Mouse (Mus musculus): ENCODE data around the gene D17Wsu92e. TPM values are rescaled to one million over a fixed set of nuclear protein-coding genes. Genes with fewer than 3 reads are reported as not detected.
A peak's percentile ranks its signal among the peaks of the same experiment; 100 is the strongest.
"Not testable (repeated sequence)": the region's sequence is repeated elsewhere in the genome, so short reads cannot be mapped to it uniquely, and the experiment has no call there.

The D17Wsu92e gene
- polyA plus RNA-seq, 1 experiment from 2014 or later: 10.0 TPM

DNA sequence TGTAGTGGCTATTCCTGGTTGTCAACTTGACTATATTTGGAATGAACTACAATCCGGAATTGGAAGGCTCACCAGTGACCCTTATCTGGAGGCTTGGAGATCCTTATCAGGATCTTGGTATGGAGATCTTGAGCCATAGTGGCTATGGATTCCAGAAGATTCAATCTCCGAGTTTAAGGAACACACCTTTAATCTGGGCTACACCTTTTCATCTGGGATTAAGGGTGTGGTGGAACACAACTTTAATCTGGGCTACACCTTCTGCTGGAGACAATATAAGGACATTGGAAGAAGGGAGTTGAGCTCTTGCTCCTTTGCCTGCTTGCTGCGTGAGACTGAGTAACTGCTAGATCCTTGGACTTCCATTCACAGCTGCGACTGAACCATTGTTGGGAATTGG is 17.4 kb upstream of the D17Wsu92e start, which contains the start of gene Snrpc:
TSS of gene Snrpc (plus strand) at position 301 of the 400 bp plus-strand sequence.
- WGBS: 76% methylated on average over 4 of the region's 4 CpGs
- not testable (repeated sequence) for H3K4me3 ChIP-seq

DNA sequence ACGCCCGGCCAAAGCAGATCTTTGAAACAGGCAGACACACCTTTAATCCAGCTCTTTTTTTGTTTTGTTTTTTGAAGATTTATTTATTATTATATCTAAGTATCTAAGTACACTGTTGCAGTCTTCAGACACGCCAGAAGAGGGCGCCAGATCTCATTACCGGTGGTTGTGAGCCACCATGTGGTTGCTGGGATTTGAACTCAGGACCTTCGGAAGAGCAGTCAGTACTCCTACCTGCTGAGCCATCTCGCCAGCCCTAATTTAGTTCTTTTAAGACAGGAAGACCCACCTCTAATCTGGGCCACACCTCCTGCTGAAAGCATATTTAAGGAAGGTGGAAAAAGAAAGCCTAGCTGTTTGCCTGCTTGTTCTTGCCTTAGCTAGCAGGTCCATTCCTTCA is 10.0 kb upstream of the D17Wsu92e start:
- 44% methylated on average over 7 of the region's 7 CpGs for WGBS
- ATAC-seq (ENCODE audit: low FRiP score, low read depth): no peak
- no peak overlapping the region for H3K4me2 ChIP-seq

More for the DNA sequence above, 17.4 kb upstream of the D17Wsu92e start, which contains the start of gene Snrpc:
- peaks cover 10% of the 10 kb centered on the region for H3K4me1 ChIP-seq (replicated peaks)
- peak within 1 kb of the TSS; percentile 65; the same call in 1 of the 2 replicates for H3K4me2 ChIP-seq
- H3K27ac ChIP-seq (replicated peaks): peak within 1 kb of the TSS; percentile 74; the same call in 1 of the 2 replicates
- not testable (repeated sequence) for H3K9me3 ChIP-seq; H3K36me3 ChIP-seq; ATAC-seq (ENCODE audit: low FRiP score, low read depth)
- H3K27me3 ChIP-seq: peaks cover 17% of the 10 kb centered on the region; the same call in 1 of the 2 replicates
- 0 out of 2 replicates have a peak within 1 kb of the TSS, but pooled peaks have one; percentile 52 for H3K9ac ChIP-seq

DNA sequence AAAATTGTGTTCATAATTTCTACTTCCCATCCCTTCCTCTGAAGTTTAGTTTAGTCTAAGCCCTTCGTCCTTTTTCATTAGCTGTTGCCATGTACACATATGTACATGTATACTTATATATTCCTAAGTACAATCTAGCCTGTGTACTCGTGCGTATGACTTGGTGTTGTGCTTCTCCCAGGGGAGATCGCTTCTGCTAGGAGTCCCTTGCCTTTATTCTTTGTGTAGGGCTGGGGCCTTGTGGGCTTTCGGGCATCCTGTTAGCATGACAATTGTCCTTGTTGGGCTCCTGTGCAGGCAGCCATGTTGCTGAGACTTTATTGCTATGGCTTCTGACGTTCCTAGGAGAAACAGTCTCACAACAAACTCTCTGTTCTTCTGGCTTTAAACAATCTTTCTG is 7.1 kb upstream of the D17Wsu92e start:
- 0 out of 2 replicates have a peak, but pooled peaks cover 7% of the 10 kb centered on the region for H3K4me1 ChIP-seq (replicated peaks)
- H3K36me3 ChIP-seq: no peaks in the 10 kb centered on the region
- no peak overlapping the region for H3K27ac ChIP-seq (replicated peaks)
- H3K27me3 ChIP-seq: no peaks in the 10 kb centered on the region
- no peaks in the 10 kb centered on the region for H3K9me3 ChIP-seq
- ATAC-seq (ENCODE audit: low FRiP score, low read depth): no peak
- peak overlapping the region; percentile 51; the same call in 1 of the 2 replicates for H3K4me2 ChIP-seq
- WGBS: 10% methylated on average over 6 of the region's 6 CpGs
- H3K4me3 ChIP-seq: no peak overlapping the region
- no peak overlapping the region for H3K9ac ChIP-seq

More for the DNA sequence above, 10.0 kb upstream of the D17Wsu92e start:
- Histone ChIP-seq H3K36me3 (no peaks in the 10 kb centered on the region), H3K27me3 (0 out of 2 replicates have a peak, but pooled peaks cover 7% of the 10 kb centered on the region), H3K9ac (no peak overlapping the region), H3K9me3 (no peaks in the 10 kb centered on the region), H3K4me1 (replicated peaks) (0 out of 2 replicates have a peak, but pooled peaks cover 7% of the 10 kb centered on the region), H3K27ac (replicated peaks) (no peak overlapping the region), H3K4me3 (no peak overlapping the region)

DNA sequence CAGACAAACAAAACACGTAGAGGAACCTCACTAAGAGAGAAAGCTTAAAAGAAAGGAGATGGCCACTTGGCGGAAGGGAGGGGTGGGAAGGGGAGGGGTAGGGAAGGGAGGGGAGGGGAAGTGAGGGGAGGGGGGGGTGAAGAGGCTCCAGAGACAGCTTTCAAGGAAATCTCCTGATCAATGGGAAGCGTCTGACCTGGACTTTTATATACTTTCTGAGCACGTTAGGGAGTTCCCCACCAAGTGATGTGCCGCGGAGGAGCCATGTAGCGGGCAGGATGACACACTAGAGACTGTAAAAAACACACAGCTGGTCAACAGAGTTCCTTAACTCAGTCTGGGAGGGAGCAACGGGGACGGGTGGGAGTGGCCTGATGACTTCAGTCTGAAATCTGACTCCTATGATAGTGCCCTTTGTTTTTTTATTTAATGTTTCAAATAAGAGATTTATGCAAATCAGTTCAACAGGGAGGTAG is 6.5 kb upstream of the D17Wsu92e start:
- H3K9me3 ChIP-seq: no peaks in the 10 kb centered on the region
- no peaks in the 10 kb centered on the region for H3K36me3 ChIP-seq
- no peak overlapping the region for H3K27ac ChIP-seq (replicated peaks)
- H3K4me1 ChIP-seq (replicated peaks): 0 out of 2 replicates have a peak, but pooled peaks cover 7% of the 10 kb centered on the region
- no peaks in the 10 kb centered on the region for H3K27me3 ChIP-seq
- ATAC-seq (ENCODE audit: low FRiP score, low read depth): no peak
- no peak overlapping the region for H3K9ac ChIP-seq
- H3K4me2 ChIP-seq: peak overlapping the region; percentile 51
- under 1% methylated on average over 8 of the region's 9 CpGs for WGBS
- H3K4me3 ChIP-seq: peak overlapping the region; percentile 19; the same call in 1 of the 2 replicates

DNA sequence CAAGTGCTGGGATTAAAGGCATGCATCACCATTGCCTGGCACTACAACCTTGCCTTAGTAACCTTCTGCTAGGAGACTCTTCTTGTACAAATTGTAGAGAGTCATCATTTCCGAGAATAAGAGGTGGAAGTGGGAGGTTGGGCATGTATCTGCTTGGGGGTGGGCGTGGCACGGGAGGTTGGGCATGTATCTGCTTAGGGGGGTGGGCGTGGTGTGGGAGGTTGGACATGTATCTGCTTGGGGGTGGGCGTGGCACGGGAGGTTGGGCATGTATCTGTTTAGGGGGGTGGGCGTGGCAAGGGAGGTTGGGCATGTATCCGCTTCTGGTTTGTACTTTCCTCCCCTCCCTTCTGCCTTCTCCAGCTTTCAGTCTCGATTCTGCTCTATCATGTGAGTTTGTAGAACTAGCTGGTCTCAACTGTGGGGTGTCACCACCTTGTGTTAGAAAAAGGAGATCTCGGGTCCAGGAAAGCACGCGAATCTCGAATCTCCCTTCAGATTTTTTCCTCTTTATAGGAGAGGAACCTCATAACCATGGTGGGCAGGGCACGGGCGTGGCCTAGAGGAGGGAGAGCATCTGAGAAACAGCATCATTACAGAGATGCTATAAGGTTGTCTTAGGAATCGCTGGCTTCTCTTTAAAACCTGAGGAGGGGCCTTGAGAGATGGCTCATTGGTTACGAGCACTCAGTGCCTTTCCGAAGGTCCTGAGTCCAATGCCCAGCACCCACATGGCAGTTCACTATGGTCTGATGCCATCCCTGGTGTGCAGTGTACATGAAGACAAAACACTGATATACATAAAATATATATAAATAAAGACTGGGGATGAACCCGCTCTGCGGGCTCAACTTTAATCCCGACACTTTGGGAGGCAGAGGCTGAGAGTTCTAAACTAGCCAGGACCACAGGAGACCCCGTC is 5.8 kb upstream of the D17Wsu92e start:
- Histone ChIP-seq H3K27me3 (no peaks in the 10 kb centered on the region), H3K36me3 (no peaks in the 10 kb centered on the region), H3K4me3 (peak overlapping the region; percentile 19), H3K4me2 (peak overlapping the region; percentile 51), H3K4me1 (replicated peaks) (peaks cover 9% of the 10 kb centered on the region), H3K27ac (replicated peaks) (peak overlapping the region; percentile 7), H3K9ac (peak overlapping the region; percentile 4; the same call in 1 of the 2 replicates), H3K9me3 (no peaks in the 10 kb centered on the region)
- WGBS: 5% methylated on average over 22 of the region's 22 CpGs
- ATAC-seq (ENCODE audit: low FRiP score, low read depth): 0 out of 2 replicates have a peak, but pooled peaks have one; percentile 35

DNA sequence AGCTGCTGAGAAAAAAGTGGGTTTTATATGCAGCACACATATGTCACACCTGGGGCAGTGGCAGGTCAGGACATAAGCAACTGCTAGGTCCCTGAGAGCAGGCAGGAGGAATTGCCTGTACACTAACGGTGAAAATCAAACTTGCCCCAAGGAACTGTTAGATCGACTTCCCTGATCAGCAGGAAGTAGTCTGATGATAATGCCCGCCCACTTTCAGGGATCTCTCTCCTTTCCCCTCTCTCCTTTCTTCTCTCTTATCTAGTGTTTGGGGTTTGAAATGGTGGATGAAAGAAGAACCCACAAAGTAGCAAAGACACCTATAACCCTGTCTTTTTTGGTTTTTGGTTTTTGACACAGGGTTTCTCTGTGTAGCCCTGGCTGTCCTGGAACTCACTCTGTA is 5.1 kb upstream of the D17Wsu92e start:
- peaks cover 12% of the 10 kb centered on the region for H3K4me1 ChIP-seq (replicated peaks)
- no peaks in the 10 kb centered on the region for H3K27me3 ChIP-seq
- 44% methylated on average over 3 of the region's 3 CpGs for WGBS
- no peak overlapping the region for H3K27ac ChIP-seq (replicated peaks)
- H3K9ac ChIP-seq: no peak overlapping the region
- H3K4me3 ChIP-seq: peak overlapping the region; percentile 19; the same call in 1 of the 2 replicates
- H3K4me2 ChIP-seq: peak overlapping the region; percentile 51
- H3K9me3 ChIP-seq: no peaks in the 10 kb centered on the region
- no peak for ATAC-seq (ENCODE audit: low FRiP score, low read depth)
- H3K36me3 ChIP-seq: no peaks in the 10 kb centered on the region

DNA sequence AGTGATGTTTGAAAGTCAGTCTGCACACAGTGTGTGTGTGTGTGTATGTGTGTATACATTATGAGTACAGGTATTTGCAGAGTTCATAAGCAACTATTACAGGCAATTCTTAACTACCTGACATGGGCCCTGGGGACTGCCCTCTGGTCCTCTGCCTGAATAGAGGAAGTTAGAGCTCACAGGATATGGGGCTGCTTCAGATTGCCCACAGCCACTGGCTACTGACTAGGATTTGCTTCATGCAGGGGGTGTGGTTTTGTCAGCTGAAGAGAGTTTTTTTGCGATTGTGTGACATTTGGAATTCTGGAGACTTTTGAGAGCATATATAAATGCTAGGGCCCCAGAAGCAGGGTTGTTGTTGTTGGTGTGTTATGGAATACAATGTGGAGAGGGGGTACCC is 4.5 kb upstream of the D17Wsu92e start:
- 77% methylated on average over 1 of the region's 1 CpGs for WGBS
- no peak overlapping the region for H3K4me3 ChIP-seq
- H3K27ac ChIP-seq (replicated peaks): no peak overlapping the region
- no peaks in the 10 kb centered on the region for H3K9me3 ChIP-seq
- ATAC-seq (ENCODE audit: low FRiP score, low read depth): no peak
- no peaks in the 10 kb centered on the region for H3K36me3 ChIP-seq
- H3K27me3 ChIP-seq: no peaks in the 10 kb centered on the region
- no peak overlapping the region for H3K9ac ChIP-seq
- no peak overlapping the region for H3K4me2 ChIP-seq
- peaks cover 12% of the 10 kb centered on the region for H3K4me1 ChIP-seq (replicated peaks)

DNA sequence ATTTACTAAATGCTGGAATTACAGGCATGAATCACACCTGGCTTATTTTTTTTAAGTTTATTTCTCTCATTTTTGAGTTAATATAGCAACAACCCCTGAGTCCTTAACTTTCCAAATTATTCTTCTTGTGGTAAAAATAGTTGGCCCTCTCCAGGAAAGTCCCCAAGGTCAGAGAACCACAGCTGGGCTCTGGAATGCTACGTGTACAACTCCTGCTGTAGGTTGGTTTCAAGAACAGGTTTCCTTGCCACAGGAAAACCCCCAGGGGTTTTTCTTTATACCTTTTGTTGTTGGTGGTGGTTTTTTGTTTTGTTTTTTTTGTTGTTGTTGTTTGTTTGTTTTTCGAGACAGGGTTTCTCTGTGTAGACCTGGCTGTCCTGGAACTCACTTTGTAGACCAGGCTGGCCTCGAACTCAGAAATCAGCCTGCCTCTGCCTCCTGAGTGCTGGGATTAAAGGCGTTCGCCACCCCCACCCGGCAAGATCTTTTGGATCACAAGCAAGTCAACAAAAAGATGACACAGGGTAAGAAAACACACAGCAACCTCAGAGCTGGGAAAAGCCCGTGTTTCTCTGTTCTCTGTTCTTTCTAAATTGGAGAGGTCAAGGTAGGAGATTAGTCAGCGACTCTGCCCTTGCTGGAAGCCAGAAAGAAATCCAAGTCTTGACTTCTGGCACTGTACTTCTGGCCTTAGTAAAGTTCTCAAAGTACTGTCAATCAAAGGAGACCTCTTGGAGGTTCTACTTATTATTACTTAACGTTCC is 2.9 kb upstream of the D17Wsu92e start:
- no peaks in the 10 kb centered on the region for H3K36me3 ChIP-seq
- H3K9me3 ChIP-seq: no peaks in the 10 kb centered on the region
- no peaks in the 10 kb centered on the region for H3K27me3 ChIP-seq
- H3K4me3 ChIP-seq: no peak overlapping the region
- H3K9ac ChIP-seq: no peak overlapping the region
- H3K4me2 ChIP-seq: no peak overlapping the region
- 80% methylated on average over 9 of the region's 9 CpGs for WGBS
- no peak overlapping the region for H3K27ac ChIP-seq (replicated peaks)
- ATAC-seq (ENCODE audit: low FRiP score, low read depth): no peak
- H3K4me1 ChIP-seq (replicated peaks): peaks cover 28% of the 10 kb centered on the region

DNA sequence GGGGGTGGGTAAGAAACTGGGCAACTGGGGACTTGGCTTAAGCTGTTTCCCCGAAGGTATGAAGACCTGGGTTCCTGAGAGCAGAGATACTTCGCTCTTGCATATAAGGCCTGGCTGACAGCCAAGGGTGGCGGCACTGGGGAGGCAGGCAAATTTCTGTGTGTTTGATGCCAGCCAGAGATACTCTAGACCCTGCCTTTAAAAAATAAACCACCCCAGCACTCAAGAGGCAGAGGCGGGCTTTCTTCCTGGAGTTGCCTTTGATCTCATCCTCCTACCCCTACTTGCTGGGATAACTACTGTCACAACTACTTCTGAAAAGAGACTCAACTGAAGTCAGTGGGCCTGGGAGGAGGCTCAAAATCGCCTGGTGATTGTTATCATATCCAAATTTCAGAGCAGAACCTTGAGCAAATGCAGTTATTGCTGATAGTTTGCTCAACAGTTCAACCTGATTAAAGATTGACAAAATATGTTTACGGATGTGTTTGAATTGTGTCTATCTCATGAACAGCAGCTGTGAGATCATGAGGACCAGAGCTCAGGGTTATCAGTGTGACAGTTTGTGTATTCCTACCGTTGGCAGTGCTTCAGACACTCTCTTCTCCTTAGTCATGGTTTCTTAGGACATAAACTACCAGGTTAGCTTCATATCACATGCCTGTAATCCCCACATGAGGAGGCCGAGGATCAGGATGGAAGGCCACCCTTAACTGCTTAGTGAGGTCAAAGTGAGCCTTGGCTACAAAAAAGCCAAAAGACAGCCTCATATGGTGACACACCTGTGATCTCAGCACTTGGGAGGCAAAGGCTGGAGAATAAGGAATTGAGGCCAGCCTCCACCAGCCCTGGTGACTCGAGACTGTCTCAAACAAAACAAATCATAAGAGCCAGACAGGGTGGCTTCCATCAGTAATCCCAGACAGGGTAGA is 1.2 kb upstream of the D17Wsu92e start:
- ATAC-seq (ENCODE audit: low FRiP score, low read depth): no peak
- Histone ChIP-seq H3K27ac (replicated peaks) (peak overlapping the region; percentile 88), H3K4me2 (peak overlapping the region; percentile 61), H3K4me3 (peak overlapping the region; percentile 58; the same call in 1 of the 2 replicates), H3K4me1 (replicated peaks) (peaks cover 35% of the 10 kb centered on the region), H3K9me3 (no peaks in the 10 kb centered on the region), H3K36me3 (no peaks in the 10 kb centered on the region), H3K27me3 (no peaks in the 10 kb centered on the region), H3K9ac (peak overlapping the region; percentile 62; the same call in 1 of the 2 replicates)
- 67% methylated on average over 9 of the region's 9 CpGs for WGBS

DNA sequence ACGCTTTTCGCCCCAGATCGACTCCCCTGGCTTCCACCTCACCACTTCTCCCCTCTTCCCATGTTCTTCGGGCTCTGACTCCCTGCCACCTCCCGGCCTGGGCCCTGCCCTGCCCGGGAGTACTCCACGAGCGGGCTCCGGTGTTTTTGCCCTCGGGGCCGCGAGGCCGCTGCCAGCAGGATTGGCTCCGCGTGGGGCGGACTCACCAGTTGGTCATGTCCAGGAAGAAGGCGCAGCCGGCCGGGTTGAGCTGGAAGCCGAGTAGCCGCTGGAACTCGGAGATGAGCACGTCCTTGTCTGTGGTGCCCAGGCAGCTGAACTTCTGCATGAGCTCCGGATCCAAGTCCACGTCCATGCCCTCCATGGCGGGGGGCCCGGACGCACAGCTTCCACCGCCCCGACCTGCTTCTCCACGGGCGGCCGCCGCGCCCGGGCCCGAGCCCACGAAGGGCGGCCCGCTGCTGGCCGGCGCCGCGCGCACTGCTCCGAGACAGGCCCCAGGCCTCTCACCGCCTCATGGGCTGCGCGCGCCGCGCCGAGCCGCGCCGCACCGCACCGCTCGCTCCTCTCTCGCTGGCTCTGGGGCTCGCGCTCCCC is 379 bp downstream of the D17Wsu92e start:
- Histone ChIP-seq H3K27ac (replicated peaks) (peak overlapping the region; percentile 88), H3K4me3 (peak overlapping the region; percentile 58), H3K9me3 (no peaks in the 10 kb centered on the region), H3K4me2 (peak overlapping the region; percentile 92), H3K36me3 (no peaks in the 10 kb centered on the region), H3K4me1 (replicated peaks) (peaks cover 31% of the 10 kb centered on the region), H3K9ac (peak overlapping the region; percentile 67), H3K27me3 (no peaks in the 10 kb centered on the region)
- peak; percentile 87 for ATAC-seq (ENCODE audit: low FRiP score, low read depth)
- under 1% methylated on average over 61 of the region's 62 CpGs for WGBS
